Mouse (Mus musculus): ENCODE measurements around the gene Tpgs1.
A peak's percentile ranks its signal among the peaks of the same experiment; 100 is the strongest.

Gene Tpgs1

GRCm38 (mm10) chr10:79668076-79668475 lies 1.1 kb upstream of the Tpgs1 start:
- DNase-seq (ENCODE audit: low spot score), result no peak

- peak; percentile 56 for DNase-seq (ENCODE audit: low spot score)
Observed at GRCm38 (mm10) chr10:79669576-79670057, 448 bp downstream of the Tpgs1 start.

DNA sequence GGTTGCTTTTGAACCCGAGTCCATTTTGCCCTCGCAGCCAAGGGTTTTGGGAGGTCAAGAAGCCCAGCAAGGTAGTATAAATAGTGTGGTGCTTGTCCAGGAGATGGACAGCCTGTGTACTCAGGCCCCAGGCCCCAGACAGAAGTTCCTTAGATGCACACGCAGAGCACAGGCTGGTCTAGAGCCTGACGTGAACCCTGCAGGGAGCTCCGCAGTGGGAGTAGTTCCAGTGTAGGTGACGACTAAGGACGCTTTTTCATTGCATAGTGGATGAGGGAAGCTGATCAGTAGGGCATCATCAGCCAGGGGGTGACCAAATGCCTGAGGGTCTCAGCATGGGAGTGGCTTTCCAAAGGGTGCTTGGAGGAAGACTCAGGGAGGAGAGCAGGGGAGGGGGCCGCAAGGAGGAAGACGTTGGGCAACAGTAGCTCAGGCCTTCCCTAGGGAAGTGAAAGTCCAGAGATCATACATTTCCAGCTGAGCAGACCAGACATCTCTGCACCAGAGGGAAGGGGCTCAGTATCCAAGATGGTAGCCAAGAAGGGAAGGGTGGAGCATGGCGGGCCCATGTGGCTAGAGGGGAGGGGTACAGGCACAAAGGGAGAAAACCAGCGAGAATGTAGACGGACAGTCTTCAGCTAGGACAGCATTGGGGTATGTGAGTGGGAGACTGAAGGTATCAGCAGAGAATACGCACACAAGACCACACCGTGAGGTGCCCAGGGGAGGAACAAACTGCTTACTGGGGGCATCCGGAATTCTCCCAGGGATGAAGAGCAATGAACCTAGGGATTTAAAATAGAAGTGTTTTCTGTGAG lies 1.1 kb downstream of the Tpgs1 start:
- DNase-seq (ENCODE audit: low spot score), result no peak

GRCm38 (mm10) chr10:79671396-79672087 lies 2.4 kb downstream of the Tpgs1 start:
- no peak for DNase-seq (ENCODE audit: low spot score)

- no peak for DNase-seq (ENCODE audit: low spot score)
Observed at GRCm38 (mm10) chr10:79672088-79672455, 2.9 kb downstream of the Tpgs1 start.

- DNase-seq (ENCODE audit: low spot score), result no peak
Observed at GRCm38 (mm10) chr10:79673054-79673453, 3.9 kb downstream of the Tpgs1 start.

DNA sequence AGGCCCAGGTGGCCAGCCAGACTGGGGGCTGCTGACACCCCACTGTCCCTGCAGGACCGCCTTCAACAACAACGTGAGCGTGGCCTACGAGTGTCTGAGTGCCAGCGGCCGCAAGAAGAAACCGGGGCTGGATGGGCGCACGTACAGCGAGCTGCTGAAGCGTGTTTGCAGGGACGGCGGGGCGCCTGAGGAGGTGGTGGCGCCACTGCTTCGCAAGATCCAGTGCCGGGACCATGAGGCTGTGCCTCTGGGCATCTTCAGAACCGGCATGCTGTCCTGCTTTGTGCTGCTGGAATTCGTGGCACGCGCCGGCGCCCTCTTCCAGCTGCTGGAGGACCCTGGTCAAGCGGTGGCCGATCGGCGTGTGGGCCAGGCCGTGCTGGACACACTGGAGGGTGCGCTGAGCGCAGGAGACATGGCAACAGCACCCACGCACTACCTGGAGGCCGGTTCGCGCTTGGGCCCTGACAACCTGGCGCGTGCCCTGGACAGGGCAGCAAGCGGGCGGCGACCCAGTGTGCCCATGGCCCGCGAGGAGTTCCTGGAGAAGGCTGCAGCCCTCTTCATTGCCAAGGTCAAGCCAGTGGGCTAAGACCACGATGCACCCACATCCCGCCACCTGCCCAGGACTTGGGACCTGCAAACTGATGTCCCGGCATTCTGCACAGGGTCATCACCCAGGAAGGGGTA lies 6.3 kb downstream of the Tpgs1 start:
- DNase-seq (ENCODE audit: low spot score), result no peak

- no peak for DNase-seq (ENCODE audit: low spot score)
Observed at GRCm38 (mm10) chr10:79680606-79681495, 11.7 kb downstream of the Tpgs1 start.

DNA sequence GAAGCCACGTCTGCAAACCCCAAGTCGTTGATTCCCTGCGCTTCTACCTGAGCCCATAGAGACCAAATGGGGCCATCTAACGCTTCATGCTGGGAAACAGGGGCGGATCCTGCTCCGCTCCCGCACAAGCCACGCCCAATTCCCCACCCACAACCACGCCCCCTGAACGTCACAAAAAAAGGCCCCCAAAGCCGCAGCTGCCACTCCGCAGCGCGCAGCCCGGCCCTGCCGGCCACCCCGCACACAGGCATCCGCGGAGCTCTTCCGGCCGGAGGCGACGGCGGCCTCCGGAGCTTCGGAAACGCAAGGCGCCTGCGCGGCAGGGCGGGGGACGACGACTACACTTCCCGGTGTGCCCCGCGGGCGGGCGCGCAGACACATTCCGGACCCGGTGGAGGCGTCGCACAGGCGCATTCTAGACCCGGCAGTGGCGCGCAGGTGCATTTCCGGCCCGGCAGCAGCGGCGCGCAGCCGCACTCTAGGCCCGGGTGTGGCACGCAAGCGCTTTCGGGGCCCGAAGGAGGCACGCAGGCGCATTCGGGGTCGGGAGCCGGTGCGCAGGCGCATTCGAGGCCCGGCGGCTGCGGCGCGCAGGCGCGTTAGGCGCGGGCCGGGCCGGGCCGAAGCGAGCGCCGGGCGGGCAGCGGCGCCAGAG lies 12.5 kb downstream of the Tpgs1 start, which contains the start of gene Cdc34:
Gene Cdc34 (plus strand): TSS at position 605 of the 655 bp plus-strand sequence.
- DNase-seq (ENCODE audit: low spot score), result peak; percentile 100

DNA sequence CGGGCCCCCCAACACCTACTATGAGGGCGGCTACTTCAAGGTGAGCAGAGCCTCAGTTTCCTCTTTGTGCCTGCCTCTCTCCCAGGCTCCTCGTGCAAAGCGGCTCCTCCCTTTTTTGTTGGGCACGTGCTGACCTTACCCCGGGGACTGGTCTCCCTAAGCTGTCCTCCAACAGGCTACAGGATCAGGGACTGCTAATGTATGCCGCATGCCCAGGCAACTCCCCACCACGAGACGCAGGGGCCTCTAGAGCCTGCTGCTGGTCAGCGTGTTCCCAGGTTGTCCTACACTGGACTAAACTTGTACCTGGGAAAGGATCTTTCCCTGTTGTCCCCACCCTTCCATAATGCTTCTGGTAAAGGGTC lies 13.4 kb downstream of the Tpgs1 start:
- DNase-seq (ENCODE audit: low spot score), result no peak

DNA sequence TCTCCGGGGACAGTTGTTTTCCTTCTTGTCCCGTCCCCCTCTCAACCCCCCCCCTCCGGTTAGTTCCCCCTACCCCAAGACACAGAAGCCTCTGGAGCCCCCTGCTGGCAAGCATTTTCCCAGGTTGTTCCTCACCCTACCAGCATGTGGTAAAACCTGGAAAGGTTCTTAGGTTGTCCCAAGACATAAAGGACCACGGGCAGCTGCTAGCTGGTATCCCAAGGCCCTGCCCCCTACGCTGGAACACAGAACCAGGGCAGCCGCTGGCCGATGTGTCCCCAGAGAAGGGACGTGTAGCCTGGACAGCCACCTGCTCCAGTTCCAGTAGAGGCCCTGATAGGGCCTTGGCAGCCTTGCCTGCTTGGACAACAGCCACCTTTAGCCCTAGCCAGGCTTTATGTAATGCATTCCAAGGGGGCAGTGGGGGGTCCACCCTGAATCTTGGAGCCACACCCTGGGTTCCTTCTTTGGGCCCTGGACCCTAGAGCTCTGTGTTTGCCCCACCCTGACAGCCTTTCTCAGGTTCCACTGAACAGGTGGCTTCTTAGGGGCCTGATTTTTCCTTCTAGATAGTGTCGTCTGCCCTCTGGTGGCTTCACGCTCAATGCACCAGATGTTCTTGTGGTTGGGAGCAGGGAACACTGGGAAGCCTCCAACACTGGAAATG lies 13.9 kb downstream of the Tpgs1 start:
- peak; percentile 31 for DNase-seq (ENCODE audit: low spot score)

GRCm38 (mm10) chr10:79683726-79684640 lies 14.8 kb downstream of the Tpgs1 start:
- DNase-seq (ENCODE audit: low spot score), result no peak

DNA sequence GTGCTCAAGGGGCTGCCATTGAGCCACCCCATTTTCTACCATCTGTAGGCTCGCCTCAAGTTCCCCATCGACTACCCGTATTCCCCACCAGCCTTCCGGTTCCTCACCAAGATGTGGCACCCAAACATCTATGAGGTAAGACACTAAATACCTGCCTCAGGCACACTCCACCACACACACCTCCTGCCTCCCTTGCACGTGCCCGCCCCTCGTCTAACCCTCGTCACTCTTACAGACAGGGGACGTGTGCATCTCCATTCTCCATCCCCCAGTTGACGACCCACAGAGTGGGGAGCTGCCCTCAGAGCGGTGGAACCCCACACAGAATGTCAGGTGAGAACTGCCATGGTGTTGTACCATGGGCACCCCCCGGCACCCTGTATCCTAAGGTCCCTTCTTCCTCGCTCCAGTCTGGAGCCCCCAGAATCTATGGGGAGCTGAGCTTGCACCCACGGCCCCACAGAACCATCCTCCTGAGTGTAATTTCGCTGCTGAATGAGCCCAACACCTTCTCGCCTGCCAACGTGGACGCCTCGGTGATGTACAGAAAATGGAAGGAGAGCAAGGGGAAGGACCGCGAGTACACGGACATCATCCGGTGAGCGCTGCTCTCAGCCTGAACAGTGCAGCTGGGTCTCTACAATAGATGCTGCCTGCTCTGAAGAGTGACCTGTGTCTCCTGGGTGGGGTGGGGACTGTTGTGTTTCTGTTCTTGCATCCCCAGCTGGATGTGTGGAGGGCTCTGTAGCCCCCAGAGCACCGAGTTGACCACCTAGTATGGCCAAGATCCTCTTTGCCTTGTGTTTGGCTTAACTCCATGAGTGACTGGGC lies 15.8 kb downstream of the Tpgs1 start:
- DNase-seq (ENCODE audit: low spot score), result no peak

DNA sequence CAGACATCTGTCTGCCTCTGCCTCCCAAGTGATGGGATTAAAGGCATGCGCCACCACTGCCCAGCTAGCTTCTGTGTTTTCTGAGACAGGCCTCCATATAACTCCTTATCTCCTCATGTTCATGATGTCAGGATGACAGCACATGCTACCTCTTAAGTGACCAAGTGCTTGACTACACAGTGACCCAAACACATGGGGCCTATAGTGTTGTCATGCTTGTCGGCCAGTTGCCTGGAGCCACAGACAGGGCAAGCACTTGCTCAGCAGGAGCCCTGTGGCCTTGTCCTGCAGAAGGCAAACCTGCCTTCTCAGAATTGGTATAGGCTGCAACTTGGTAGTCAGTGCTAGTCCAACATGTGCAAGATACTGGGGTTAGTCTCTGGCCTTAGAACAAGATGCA lies 17.1 kb downstream of the Tpgs1 start:
- DNase-seq (ENCODE audit: low spot score), result no peak

- DNase-seq (ENCODE audit: low spot score), result no peak
Observed at GRCm38 (mm10) chr10:79686691-79687090, 17.5 kb downstream of the Tpgs1 start.

GRCm38 (mm10) chr10:79687513-79687912 lies 18.3 kb downstream of the Tpgs1 start:
- DNase-seq (ENCODE audit: low spot score), result no peak

DNA sequence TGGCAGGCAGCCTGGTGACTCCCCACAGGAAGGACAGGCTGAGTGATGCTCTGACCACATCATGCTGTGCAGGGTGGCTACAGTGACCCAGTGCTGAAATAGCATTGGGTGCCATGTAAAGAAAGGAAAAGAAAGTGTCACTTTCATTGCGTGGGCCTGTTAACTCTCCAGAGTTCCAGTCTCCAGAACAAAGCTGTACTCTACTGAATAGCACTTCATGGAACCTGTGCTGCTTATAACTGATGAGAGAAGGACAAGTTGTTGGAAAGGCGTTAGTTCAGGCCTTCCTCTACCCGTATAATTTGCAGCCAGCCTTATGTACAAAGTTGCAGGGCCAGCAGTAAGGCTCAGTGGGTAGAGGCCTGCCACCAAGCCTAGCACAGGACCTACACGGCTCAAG lies 19.6 kb downstream of the Tpgs1 start, which contains the start of gene Gzmm:
Gene Gzmm (plus strand): TSS at position 301 of the 400 bp plus-strand sequence.
- DNase-seq (ENCODE audit: low spot score), result no peak

DNA sequence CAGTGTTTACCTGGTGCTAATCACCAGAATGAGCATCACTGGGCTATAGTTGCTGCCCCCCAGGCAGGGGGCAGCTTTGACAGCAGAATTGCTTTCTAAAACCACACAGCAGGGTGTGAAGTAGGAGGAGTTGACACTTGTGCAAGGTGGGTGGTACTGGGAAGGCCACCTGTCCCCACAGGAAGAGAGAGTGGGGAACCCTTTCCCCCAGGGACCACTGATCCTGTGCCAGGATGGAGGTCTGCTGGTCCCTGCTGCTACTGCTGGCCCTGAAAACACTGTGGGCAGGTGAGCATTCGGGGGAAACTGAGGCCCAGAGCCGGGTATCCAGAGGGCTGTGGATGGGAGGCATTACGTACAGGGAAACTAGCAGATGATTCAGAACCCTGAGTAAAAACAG lies 20.0 kb downstream of the Tpgs1 start:
- DNase-seq (ENCODE audit: low spot score), result no peak

All from T-cell, adult 2 months (primary cell).